Mouse (Mus musculus): ENCODE results near the gene Nrxn2.

DNA sequence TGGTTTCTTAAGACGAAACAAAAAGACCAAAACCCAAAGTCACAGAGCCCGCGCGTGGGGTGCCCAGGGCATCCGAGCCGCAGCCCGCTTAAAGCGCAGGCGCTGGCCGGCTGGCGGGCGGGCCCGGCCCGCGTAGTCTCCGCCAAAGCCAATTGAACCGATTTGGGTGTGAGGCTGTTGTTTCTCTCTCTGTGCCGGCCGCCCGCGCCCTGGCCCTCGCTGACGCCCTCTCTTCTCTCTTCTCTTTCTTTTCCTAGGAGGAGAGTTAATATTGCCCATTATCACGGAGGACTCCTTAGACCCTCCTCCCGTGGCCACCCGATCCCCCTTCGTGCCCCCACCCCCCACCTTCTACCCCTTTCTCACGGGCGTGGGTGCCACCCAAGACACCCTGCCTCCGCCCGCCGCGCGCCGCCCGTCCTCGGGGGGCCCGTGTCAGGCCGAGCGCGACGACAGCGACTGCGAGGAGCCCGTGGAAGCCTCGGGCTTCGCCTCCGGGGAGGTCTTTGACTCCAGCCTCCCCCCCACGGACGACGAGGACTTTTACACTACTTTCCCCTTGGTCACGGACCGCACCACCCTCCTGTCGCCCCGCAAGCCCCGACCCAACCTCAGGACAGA lies 112.6 kb downstream of the Nrxn2 start:
- TF ChIP-seq CTCF (conservative IDR thresholded peaks at IDR 0.05 in 1 of 2, IDR thresholded peaks at IDR 0.05 in 1 of 2; ENCODE audit: low read depth in 2 of 2, low read length in 2 of 2) = no peak
- no peak for TF ChIP-seq ELF1 (IDR thresholded peaks at IDR 0.05; ENCODE audit: low read depth, low read length)
- TF ChIP-seq MAX (IDR thresholded peaks at IDR 0.05; ENCODE audit: low read length) = no peak
- TF ChIP-seq HCFC1 (IDR thresholded peaks at IDR 0.05; ENCODE audit: low read depth, low read length) = no peak
- TF ChIP-seq JUND (conservative IDR thresholded peaks at IDR 0.05; ENCODE audit: low read depth, low read length) = no peak
- TF ChIP-seq POLR2A (IDR thresholded peaks at IDR 0.05; ENCODE audit: low read depth, low read length) = no peak
- TF ChIP-seq SIN3A (IDR thresholded peaks at IDR 0.05; ENCODE audit: low read length) = no peak
- TF ChIP-seq USF2 (conservative IDR thresholded peaks at IDR 0.05; ENCODE audit: low read depth, low read length) = no peak
- no peak for TF ChIP-seq MAZ (IDR thresholded peaks at IDR 0.05; ENCODE audit: low read depth, low read length)
- TF ChIP-seq TBP (conservative IDR thresholded peaks at IDR 0.05; ENCODE audit: low read depth, low read length) = no peak
- no peak for TF ChIP-seq POLR2AphosphoS2 (IDR thresholded peaks at IDR 0.05; ENCODE audit: low read depth, low read length)
- TF ChIP-seq E2F4 (IDR thresholded peaks at IDR 0.05; ENCODE audit: insufficient replicate concordance, low read depth, low read length) = no peak
- no peak for TF ChIP-seq UBTF (IDR thresholded peaks at IDR 0.05; ENCODE audit: low read depth, low read length)

Data from CH12.LX (cell line).